Mouse (Mus musculus) heart, adult 18-20 months (tissue): Measurements from ENCODE around the gene Cela2a. TPM values are rescaled to one million over a fixed set of nuclear protein-coding genes. Genes with fewer than 3 reads are reported as not detected.
"Not testable (repeated sequence)": the region's sequence is repeated elsewhere in the genome, so short reads cannot be mapped to it uniquely, and the experiment has no call there.

ENCODE experiments used
- DNase-seq, 2 experiments: peaks; one replicate each; pipeline ENCODE4 v3.0.0; 2021 to 2022; ENCODE audit warnings: mixed read lengths in 1 of 2
- total RNA-seq, 2 experiments: library from RNA; stranded (reverse); gene quantifications; 2 replicates each; pipeline ENCODE4 v1.2.3; 2021

Gene Cela2a
- total RNA-seq, 2 experiments from 2014 or later, result not detected

GRCm38 (mm10) chr4:141797545-141797944 lies 28.4 kb downstream of the Cela2a start:
- DNase-seq, result no peak

DNA sequence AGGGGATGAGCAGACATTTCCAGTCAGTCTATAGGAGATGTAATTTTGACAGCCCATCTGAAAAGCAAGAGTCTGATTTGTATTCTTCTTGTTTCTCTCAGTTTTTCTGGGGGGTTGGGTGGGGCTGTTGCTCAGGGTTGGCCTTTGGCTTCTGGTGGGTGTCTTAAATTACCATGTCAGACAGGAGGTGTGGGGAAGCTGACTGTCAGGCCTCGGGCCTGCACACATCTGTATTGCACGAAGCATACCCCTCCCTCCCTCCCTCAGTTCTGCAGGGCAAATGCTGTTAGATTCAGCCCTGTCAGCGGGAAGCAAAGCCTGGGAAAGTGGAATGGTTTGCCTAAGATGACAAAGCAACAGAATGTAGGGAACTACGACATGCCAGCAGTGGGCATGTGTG lies 29.0 kb downstream of the Cela2a start:
- no peak for DNase-seq

DNA sequence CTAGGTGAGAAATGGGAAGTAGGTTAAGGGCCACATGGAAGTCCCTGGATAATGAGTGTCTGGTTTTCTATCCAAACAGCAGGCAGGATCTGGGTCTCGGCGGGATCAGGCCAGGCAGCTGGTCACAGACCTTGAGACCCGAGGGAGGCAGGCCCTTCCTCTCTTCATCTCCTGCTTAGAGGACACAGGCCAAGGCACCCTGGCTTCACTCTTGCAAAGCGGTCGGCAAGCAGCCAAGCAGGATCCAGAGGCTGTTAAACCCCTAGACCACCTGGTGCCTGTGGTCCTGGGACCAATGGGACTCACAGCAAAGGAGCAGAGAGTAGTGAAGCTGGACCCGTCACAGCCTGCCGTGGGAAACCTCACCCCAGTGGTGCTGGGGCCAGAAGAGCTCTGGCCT lies 29.6 kb downstream of the Cela2a start:
- DNase-seq, result no peak

GRCm38 (mm10) chr4:141794152-141794535 lies 31.8 kb downstream of the Cela2a start:
- DNase-seq, result no peak

GRCm38 (mm10) chr4:141793282-141794151 lies 32.4 kb downstream of the Cela2a start, which contains the start of gene Casp9:
Casp9 (plus strand) TSS chr4:141793612.
- DNase-seq, result peak; percentile 99

DNA sequence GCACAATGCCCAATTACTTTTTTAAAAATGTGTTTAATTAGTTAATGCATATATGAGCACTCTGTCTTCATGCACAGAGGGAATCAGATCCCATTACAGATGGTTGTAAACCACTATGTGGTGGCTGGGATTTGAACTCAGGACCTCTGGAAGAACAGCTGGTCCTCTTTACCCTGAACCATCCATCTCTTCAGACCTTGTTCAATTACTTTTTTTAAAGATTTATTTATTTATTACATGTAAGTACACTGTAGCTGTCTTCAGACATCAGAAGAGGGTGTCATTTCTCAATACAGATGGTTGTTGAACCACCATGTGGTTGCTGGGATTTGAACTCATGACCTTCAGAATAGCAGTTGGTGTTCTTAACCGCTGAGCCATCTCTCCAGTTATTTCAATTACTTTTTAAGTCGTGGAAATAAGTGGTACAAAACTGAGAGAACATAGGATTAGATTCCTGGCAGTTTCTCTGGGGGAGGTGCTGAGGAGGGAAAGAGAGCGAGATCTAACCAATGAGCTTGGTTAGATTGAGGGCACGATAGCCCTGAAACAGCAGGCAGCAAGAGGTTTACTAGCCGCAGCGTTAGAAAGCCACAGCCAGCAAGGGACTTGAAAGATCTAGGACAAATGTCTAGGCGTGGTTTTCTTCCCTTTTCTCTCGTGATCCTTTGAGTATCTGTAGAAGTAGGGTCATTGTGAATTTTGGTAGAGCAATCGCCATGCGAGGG lies 33.2 kb downstream of the Cela2a start:
- DNase-seq, result no peak

GRCm38 (mm10) chr4:141791951-141792350 lies 34.0 kb downstream of the Cela2a start:
- DNase-seq, result no peak

DNA sequence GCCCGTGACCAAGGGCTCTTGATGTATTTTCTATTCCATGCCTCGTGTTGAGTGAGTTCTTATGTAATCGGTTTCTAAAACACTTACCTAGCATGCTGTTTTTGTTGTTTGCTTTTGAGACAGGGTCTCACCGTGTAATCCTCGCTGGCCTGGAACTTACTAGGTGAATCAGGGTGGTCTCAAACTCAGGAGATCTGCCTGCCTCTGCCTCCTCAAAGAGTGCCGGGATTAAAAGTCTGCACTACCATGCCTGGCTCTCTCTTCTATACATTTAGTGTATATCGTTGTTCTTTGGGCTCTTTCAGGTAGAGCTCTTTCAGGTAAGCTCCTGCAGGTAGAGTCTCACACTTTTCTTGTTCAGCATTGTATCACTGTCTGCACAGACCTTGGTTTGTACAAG lies 34.5 kb downstream of the Cela2a start:
- no peak for DNase-seq

- peak; percentile 97 to 98 for DNase-seq
Observed at GRCm38 (mm10) chr4:141790524-141790990, 35.4 kb downstream of the Cela2a start, which contains the start of gene Dnajc16. Dnajc16 (minus strand) TSS chr4:141790931.

DNA sequence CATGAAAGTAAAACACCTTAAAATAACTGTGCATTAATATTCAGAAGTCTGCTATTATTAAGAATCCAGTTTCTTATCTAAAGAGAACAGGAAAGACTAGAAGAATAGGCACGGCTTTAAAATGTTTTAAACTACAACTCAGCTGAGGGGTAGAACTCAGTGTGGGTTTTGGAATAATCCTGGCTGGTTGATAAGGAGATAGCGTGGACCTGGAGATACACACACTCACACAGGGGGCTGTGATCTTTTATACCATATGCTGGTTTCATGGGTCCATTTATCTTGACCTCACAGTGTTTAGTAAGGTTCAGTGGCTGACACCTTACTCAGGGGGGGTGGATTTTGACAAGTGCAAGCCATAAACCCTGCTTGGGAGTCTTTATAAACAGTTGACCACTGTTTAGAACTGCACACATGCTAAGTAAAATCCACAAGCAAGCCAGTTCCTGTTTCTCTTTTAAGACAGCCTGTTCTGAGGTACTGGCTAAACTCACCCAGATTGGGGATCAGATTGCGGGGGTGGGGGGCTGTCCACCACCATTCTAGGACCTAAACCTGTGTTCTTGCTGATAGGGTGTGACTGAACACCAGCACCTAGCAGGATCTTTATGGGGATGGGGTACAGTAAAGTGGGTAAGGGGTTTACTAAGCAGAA lies 36.3 kb downstream of the Cela2a start:
- DNase-seq, result no peak

- no peak for DNase-seq
Observed at GRCm38 (mm10) chr4:141787462-141787861, 38.5 kb downstream of the Cela2a start.

DNA sequence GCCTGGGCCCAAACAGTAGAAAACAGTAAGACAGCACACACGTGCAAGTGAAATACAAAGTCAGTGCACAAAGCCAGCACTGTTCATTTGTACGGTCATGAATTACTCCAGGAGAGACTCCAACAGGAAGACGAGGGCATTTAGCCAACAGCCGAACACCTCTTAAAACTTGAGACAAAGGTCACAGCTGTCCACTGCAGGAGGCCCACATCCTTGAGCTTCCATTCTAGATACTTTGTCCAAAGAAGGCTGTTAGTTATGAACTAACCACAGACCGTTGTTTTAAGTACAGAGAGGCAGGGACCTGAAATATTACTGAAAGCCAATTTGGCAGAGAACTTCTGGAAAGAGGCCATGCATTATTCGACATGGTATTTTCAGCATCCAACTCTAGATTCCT lies 38.9 kb downstream of the Cela2a start:
- no peak for DNase-seq

DNA sequence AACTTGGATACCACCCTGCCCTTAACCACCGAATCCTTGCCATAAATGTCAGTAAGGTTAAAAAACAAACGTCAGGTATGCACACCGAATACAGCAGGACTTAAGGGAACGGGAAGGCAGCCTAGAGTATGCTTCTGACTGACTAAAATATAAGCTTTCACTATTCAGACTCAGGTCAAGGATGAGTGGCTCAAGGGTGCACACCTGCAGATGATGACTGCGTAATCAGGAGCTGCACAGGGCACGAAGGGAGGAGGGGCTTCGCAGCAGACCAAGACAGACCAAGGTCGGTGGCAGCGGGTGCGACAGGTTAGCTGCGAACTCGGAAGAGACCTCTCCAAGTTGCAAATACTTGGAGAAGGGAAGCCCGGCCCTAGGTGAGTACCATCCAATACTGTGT lies 39.8 kb downstream of the Cela2a start:
- DNase-seq, result no peak

DNA sequence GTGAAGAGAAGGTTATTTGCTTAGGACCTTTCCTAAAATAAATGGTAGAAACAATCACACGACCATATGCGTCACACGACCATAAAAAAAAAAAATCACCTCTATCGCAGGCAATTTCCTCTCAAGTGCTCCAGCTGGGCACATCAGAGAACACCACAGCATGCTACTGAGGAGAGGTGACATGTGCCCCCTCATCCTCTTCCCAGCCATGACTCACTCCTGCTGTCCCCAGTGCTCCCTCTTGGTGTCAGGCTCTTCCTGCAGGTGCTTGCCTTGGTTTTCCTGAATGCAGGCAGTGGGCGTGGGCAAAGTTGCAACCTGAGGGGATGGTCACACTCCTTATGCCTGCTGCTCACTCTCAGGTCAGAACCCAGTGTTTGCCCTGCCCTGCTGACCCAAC lies 41.1 kb downstream of the Cela2a start:
- DNase-seq, result no peak

- no peak for DNase-seq
Observed at GRCm38 (mm10) chr4:141781201-141781985, 44.6 kb downstream of the Cela2a start.

DNA sequence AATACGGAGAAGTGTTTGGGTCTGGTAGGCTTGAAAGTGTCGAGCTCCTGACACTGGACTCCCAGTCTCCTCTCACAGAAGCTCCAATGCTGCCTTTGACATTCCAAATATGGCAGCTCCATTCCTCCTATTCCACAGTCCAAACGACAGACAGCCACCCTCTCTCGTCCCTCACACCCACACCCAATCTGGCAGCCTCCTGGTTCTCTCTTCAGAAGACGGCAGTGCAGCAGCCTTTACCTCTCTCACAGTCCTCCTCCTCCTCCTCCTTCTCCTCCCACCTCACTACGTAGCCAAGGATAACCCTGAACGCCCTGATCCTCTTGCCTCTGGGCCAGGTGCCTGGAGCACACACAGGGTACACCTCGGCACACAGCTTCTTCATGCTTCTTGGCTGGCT lies 46.1 kb downstream of the Cela2a start:
- DNase-seq, result no peak

DNA sequence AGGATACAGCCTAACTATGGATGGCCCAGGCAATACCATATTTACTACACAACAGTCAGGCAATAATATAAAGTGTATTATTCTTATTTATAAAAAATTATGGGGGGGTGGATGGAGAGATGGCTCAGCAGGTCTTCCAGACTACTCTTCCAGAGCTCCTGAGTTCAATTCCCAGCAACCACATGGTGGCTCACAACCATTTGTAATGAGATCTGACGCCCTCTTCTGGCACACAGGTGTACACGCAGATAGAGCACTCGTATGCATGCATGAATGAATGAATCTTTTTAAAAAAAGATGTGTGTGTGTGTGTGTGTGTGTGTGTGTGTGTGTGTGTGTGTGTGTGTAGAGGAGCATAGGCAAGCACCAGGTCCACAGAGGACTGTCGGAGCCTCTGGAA lies 52.9 kb downstream of the Cela2a start:
- DNase-seq, result not testable (repeated sequence)

GRCm38 (mm10) chr4:141771823-141772222 lies 54.1 kb downstream of the Cela2a start:
- no peak for DNase-seq

DNA sequence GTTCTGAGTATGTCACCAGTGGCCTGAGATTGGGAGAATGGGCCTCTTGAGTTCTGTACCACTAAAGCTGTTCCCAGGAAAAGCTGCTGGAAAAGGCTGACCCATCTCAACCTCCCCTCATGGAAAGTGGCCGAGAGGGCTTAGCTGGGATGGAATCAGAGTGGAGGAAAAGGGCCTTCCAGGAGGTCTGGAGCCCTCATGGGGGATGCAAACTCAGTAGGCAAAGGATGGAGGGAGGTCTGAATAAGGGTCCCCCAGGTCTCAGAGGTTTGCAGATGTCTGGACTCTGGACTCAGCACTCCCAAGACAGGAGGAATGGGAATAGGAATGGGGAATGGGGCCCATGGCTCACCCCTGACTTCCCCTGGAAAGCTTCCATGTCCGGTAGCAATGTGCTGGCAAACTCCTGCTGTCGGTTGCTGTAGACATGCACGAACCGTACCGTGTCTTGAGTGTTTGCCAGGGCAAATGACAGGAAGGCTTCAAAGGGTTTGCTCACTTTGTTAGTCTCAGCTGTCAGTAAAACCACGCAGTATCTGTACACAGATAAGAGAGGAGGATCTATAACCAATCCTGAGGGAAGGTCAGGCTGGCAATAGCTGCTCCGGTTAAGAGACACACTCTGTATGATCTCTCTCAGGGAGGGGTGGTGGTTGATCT lies 56.3 kb downstream of the Cela2a start:
- DNase-seq, result peak in 1 of 2 experiments; percentile 43

GRCm38 (mm10) chr4:141767353-141768036 lies 58.5 kb downstream of the Cela2a start:
- DNase-seq, result peak; percentile 42 to 92
